Mouse (Mus musculus) ovary, postnatal 10 days (tissue): ENCODE measurements around the gene Foxn3.
A peak's percentile ranks its signal among the peaks of the same experiment; 100 is the strongest.

Source experiments
- DNase-seq: peaks from one replicate; pipeline ENCODE4 v3.0.0; 2022; ENCODE audit warnings: low spot score

The Foxn3 gene

DNA sequence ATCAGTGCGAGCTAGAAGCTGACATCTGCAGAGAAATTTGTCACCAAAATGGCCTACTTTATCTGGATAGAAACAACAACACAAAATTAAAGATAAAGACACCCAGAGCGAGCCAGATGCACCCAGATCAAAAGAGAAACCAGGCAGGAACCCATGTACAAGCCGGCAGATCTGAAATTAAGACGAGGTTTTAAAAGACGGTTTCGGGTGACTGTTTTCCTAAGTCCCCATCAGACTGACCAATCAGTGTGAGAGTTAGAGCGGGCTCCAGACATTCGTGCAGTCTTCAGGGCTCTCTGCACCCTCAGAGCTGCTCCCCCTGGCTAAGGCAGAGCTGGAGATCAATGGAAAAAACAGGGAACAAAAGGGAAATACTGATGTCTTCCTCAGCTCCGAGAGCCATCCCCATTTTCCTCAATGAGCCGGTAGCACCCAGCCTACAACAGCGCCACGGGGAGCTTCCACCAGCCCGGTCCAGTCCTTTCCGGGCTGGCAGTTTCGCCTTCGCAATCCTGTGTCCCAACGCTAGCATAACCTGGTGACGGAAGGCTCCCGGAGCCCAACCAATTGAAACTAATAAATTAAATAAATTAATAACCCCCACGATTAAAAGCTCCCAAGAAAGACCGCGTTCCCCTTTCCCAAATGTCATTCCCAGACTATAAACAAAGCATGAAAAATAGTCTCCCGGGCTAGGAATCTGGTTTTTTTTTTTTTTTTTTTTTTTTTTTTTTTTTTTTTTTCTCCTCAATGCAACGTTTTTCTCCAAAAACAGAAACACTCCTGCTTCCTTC is 1.1 kb downstream of the Foxn3 start:
- peak; percentile 13 for DNase-seq

DNA sequence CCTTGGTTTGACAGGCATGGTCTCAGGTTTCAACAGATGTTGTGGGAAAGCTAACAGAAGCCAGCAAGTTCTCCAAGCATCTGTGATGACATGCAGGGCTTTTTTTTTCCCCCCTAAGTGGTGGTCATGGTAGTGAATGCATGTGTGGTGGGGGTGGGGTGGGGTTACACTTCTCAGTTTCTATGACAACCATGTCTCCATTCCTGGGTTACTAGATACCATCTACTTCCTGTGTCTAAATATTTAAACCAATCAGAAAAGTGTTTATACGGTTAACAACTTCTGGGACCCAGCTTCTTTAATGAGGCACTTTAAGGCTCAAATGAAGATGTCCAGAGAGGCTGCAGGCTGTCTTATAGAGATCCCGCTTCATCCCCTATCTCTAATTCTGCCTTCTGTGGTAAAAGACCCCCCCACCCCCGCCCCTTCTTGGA is 2.0 kb downstream of the Foxn3 start:
- no peak for DNase-seq

DNA sequence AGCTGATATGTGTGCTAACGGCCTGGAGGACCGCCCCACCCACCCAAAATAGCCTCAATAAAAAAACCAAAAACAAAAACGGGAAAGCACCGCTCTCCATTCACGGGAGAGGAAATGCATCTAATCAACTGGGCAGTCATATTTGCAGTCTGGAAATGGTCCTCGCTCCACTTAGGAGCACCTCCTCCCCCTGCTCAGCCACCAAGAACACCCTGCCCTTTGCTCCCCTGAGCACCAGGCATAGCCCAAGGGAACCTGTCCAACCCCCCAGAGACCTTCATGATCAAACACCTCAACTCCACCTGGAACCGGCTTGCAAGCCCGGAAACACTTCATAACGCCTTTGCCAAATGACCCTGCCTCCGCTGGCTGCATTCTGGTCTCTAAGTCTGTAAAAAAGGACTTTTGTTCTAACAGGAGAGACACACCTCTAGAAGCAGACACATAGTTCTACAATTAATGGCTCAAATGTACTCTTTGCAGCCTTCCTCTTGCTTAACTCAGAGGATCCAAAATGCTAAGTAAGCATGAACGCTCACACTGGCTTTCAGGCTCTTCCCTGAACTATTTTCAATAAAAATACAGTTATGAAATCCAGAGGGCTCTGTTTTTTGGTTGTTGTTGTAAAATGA is 2.6 kb downstream of the Foxn3 start:
- DNase-seq, result no peak

DNA sequence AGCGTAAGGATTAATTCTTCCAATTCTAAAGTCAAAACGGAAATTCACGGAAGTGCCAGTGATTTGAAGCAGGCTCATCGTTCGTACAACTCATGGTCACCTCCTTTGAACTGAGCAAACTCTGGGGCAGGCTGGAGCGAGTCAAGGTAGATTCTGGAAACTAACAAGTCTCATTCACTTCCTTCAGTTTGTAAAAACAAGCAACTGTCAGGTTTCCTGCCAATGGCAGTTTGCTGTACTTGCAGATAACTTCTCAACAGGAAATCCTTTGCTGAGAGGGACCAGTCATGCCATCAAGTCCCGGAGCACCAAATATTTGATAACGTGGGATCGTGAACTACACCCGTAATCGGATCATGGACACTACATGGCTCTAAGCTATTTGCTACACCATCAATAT is 3.9 kb downstream of the Foxn3 start:
- no peak for DNase-seq

DNA sequence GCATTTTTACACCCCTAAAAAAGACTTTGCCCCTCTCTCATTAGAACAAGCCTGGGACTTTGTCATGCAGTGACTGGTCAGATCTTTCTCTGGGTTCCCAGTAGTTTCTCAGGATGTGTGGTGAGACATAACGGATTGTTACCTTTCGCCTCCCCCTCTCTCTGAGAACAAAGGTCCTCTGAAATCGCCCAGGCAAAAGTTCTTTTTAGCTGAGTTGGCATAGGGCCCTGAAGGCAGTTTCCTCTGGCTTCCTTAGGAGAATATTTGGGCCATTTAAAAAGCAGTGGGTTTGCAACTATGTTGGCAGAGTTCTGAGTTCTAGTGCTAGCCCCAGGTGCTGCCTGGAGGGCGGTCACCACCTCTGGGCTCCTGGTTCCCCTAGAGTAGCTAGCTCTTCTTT is 4.9 kb downstream of the Foxn3 start:
- no peak for DNase-seq

DNA sequence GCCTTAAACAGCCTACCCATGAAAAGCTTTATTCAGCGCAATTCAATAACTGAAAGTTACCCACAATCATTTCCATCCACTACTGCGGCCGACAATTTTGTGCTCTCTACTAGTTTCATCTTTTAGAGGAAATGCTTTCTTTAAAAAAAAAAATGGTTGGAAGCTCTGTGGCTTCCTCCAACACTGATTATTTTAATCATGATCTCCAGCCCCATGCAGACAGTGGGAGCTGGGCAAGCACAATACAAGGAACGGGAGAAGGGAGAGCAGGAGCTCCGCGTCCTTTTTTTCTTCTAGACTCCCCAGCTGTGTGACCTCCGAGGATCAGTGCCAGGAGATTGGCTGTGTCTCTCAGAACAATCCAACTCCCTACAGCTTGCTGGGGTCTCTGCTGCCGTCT is 5.9 kb downstream of the Foxn3 start:
- DNase-seq, result no peak

DNA sequence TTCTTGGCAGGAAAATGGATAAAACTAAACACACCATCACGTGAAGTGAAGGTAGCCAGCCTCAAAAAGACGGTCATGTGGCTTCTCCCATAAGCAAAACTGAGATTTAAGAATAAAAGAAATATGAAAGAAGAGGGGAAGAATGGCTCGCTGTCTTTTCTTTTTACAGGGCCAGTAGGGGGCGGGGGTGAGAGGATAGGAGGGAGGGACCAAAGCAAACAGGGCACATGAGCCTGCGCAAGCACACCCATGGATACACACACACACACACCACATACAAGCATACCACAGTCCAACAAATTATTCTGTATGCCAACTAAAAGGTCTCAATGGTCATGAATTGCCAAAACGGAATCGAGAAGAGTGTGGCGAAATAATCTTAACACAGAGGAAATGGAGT is 12.8 kb downstream of the Foxn3 start:
- DNase-seq, result no peak

DNA sequence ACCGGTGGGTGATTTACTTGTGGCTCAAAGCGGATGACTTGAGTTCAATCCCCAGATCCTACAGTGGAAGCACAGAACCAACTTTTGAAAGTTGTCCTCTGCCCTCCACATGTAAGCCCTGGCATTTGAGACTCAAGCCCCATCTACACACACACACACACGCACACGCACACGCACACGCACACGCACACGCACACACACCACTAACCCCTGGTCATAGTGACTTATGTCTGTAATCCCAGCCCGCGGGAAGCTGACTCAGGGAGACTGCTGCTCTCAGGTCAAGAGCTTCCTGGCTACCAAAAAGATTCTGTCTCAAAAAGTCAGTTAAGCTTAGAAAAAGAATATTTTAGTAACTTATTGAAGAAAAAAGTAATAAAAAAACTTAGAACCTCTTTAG is 13.6 kb downstream of the Foxn3 start:
- no peak for DNase-seq

DNA sequence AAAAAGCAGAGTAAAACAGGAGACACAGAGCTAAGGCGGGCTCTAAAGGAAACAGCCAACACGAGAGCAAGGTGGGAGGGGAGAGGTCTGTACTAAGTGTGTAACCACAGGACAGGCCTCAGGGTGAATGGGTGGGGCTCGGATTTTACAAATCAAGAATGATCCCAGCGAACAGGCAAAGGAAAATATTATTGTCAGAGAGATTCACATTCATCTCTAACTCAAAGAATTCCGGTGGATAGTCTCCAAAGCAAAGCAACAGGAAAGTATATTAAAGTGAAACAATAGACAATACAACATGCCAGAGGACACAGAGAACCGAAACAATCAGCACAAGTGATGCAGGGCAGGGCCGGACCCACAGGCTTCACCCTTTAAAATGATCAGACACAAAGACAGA is 15.0 kb downstream of the Foxn3 start:
- DNase-seq, result no peak

DNA sequence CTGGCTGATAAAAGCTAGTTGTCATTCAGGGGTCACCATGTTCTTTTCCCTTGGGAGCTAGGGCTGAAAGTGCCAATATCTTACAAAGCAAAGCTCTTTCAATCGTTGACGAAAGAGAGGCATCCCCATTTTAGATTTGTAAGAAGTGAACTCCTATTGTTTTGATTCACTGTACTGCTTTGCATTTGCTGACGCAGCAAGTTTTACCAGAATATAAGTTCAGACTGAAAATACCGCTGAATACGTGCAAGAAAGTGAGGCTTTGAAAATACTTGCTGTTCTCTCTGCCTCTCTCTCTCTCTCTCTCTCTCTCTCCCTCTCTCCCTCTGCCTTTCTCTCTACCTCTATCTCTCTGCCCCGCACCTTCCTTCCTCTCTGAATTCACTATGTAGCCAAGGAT is 16.1 kb downstream of the Foxn3 start:
- DNase-seq, result no peak

DNA sequence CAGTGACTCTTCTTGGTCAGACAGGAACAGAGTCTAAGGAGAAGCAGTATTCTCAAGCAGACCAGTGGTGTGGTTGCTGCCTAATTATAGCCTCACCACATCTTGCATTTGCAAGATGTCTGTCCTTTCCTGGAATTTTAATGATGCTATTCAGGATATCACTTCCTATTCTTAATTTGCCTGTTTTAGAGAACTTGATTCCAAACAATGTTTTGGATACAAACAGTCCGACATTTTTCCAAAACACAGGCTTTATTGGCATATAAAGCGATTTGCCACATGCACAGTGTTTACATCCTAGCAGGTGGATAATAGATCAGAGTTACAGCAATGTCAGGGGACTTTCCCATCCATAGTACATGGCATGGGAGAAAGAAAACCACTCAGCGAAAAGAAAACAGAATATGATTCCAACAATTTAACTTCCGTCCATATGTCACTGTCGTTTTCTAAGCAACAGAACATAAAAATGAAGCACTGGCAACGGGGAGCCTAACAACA is 18.1 kb downstream of the Foxn3 start:
- no peak for DNase-seq

DNA sequence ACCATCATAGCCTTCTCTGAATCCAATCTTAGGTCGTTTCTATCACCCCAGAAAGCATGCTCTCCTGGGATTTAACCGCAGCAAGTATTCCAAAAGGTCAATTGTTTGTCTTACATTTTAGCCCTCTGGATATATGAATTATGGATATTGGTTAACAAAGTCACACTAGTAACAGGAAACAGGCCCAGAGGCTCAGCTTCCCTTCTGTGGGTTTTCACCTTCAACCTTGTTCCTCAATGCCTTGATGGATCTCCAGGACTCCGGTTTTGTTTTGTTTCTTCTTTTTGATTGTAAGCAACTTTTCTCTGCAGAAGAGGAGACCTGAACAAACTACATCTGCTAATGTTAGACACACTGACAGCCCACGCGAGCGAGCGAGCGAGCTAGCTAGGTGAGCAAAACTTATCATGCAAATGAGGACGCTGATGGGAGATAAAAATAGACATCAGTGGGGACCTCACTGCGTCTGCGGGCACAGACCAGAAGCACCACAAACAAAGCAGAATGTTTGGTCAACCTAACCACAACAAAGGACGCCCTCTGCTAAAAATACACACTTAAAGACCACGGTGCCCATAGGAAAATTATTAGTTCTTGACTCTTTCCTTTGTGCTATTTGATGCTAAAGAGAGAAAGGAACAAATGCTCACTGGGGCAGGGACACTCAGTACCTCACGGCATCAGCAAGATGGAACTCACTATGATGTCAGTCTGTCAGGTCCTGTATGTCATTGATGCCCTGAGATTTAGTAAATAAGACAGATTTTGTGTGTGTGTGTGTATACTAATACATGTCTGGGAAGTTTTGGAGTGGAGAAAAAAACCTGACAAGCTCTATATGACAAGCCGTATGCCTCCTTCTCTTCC is 18.9 kb downstream of the Foxn3 start:
- DNase-seq, result no peak

DNA sequence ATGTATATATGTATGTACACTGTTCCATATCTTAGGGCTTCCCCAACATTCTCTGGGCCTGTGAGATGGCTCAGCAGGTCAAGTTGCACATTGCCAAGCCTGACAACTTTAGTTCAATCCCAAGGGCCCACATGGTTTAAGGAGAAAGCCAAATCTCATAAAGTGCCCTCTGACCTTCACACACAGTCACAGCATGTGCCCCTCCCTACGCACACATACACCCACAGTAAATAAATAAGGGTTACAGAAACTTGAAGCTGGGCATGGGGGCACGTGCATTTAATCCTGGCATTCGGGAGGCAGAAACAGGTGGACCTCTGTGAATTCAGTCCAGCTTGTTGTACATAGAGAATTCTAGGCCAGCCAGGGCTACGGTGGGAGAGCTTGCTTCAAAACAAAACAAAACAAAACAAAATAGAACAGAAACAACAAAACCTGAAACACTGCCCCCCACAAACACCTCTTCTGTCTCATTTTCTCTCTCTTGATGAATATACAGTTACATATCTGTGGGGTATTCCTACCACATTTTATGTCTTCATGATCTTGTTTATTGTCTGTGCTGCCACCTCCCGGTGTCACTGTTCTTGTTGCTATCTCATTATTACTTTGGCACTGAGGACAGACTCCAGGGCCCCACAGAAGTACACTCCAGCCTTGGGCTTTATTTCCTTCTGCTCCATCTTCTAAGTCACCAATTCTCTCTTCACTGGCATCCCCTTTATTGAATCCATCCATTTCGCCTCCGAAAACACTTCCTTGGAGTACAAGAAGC is 19.8 kb downstream of the Foxn3 start:
- DNase-seq, result no peak

DNA sequence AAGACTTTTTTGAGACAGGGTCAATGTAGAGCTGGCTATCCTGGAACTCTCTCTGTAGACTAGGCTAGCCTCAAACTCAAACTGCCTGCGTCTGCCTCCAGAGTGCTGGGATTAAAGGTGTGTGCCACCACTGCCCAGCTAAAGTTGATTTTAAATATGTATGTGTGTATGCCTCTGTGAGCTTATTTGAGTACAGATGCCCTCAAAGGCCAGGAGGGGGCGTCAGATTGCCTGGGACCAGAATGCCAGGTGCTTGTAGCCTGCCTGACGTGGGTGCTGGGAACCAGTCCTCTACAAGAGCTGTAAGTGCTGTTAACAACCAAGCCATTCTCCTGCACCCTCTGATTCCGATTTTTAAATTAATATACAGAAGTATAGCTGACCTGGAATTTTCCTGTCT is 23.2 kb downstream of the Foxn3 start:
- no peak for DNase-seq

DNA sequence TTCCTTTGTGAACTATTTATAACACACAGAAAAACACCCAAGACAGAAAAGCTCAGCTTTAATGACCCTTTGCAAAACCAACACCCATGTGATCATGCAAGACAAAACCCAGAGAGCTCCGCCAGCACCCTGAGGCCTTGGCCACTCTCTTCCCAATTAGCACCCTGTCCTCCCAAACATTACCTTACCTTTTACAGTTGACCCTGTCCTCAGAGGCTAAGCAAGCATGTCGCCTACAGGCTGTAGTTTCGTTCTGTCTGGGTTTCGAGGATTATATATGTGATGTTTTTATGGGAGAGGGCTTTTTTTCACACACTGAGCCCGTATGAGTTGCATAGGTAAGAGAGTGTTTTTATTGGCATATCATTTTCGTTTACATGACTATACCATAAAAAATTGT is 26.1 kb downstream of the Foxn3 start:
- no peak for DNase-seq

DNA sequence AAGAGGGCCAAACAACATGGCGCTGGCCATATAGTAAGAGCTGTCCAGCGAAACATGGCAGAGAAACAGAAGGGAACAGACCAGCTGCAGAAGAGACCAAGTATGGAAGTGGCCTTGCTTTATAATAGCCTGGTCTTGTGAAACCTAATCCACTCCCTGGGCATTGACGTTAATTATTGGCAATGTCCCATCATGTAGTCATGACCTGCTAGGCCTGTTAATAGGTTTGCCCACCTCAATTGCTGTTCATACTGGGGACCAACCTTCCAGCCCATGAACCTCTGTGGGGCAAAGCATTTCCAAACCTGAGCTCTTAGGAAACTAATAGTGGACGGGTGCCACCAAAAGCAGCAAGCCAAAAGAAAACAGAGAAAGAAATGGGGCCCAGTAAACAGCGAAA is 27.0 kb downstream of the Foxn3 start:
- DNase-seq, result no peak

DNA sequence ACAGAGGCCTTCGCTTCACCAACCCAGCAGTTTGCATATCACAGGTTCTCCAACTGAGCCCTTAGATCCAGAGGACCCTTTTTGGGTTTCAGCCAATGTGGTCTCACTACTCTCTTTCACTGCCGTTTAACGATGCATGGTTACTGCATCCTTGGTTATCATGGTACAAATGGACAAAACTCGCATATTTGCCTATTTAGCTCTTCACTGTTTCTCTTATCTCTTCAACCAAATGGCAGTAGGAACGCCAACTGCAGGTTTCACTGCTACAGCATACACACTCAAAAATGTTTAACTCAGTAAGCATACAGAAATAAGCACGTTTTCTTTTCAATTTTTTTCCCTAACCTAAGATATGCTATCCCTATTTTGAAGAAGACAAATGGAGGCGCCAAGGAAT is 31.0 kb downstream of the Foxn3 start:
- DNase-seq, result no peak

DNA sequence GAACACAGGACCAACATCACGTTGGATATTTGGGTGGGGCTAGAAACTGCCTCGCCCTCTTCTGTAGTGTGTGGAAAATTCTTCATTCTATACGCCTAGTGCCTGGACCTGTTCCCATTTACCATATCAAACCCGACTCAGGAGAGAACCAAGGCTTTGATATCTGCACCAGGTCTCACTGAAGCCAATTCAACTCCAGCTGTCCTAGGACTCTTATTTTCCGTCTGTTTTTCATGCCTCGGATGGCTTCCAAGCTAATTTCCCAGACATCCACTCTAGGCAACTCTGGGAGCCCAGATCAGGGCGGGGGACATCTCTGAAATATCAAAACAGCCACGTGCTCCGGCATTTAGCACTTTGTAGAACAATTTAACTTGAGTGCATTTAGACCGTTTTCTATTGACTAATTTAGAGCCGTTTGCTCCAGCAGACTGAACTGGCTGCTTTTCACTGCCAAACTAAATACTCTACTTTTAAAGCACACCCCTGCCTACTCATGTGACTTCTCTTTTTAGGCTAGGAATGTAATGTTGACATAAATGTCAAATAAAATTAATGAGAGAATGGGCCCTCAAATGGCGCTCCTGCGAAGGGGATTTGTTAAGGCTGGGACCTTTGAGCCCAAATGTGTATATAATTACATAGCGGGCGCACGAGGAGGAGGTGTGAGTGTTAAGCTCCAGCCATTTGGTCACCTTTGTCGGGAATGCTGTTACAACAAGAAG is 33.5 kb downstream of the Foxn3 start:
- no peak for DNase-seq

DNA sequence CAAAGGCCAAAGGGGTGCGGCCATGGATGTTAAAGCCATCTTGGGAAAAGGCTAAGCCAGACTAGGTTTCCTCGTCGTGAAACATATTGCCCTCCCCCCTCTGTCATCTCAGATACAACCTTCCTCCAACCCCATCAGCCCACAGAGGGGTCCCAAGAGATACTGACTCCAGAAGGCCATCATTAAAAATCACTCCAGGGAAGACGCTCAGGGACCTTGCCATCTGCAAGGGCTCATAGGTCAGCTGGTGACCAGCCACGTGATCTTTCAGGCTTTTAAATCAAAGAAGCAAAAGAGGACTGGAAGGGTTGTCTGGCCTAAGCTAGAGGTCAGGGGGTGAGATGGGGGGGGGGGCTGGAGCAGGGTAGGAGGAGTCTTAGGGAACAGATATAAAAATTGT is 34.4 kb downstream of the Foxn3 start:
- no peak for DNase-seq

DNA sequence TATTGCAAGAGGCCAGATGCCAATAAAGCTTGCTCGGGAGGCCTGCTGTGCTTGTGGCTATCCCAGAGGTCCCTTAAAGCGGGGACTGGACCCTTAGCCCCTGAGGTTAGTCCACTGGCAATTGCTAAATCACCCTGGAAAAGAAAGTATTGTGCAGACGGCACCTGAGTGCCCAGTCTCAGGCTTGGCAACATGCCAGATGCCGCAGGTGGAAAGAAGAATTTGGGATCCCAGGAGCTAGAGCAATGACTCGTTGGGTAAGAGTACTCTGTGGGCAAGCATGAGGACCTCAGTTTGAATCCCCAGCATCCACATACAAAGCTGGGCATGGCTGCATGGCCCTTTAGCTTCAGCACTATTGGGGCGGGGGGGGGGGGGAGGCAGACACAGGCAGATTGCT is 35.9 kb downstream of the Foxn3 start:
- no peak for DNase-seq

DNA sequence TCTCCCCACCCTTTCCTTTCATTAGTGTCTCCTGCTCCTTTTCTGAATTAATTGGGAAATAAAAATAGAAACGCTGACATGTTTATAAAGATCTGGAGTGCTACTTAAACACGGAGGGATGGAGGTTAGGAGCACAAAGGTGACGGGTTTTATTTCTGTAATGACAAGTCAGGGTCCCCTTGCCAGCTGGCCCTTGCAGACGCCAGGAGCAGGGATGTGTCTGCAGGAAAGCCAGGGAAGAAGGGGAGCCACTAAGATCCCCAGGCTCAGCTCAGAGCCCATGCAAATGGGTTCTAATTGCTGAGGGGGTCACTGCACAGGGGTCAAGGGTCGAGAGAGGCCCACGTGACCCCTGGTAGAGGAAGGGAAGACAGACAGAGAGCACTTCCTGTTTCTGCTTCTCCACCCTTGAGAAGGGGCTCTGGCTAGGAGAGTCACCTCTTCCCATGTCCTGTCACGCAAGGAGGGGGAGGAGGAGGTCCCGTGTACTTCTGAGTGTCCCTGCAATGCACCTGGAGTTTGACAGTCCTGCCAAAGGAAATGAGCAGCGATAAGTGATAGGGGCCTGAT is 36.7 kb downstream of the Foxn3 start:
- no peak for DNase-seq
